Mouse (Mus musculus) CD4-positive, CD25-positive, alpha-beta regulatory T cell, adult 2 months (primary cell): Measurements from ENCODE around the gene D630045J12Rik.

Experiments
- DNase-seq: peaks from one replicate; pipeline ENCODE4 v3.0.0-alpha.2; 2012; ENCODE audit warnings: low read depth, low spot score

D630045J12Rik gene

GRCm38 (mm10) chr6:38134806-38135559 is 118.8 kb downstream of the D630045J12Rik start:
- DNase-seq: no peak

GRCm38 (mm10) chr6:38131801-38132231 is 122.0 kb downstream of the D630045J12Rik start:
- no peak for DNase-seq

- no peak for DNase-seq
Measured at GRCm38 (mm10) chr6:38129883-38130282, 123.9 kb downstream of the D630045J12Rik start.

GRCm38 (mm10) chr6:38128115-38128514 is 125.7 kb downstream of the D630045J12Rik start:
- no peak for DNase-seq

GRCm38 (mm10) chr6:38125462-38125861 is 128.3 kb downstream of the D630045J12Rik start:
- no peak for DNase-seq

- no peak for DNase-seq
Measured at GRCm38 (mm10) chr6:38124882-38125281, 128.9 kb downstream of the D630045J12Rik start.

GRCm38 (mm10) chr6:38124207-38124835 is 129.5 kb downstream of the D630045J12Rik start, which contains the start of gene Atp6v0a4:
Gene Atp6v0a4, minus strand, starts transcription at chr6:38124586.
- DNase-seq: no peak

- no peak for DNase-seq
Measured at GRCm38 (mm10) chr6:38123471-38124206, 130.2 kb downstream of the D630045J12Rik start.

GRCm38 (mm10) chr6:38122791-38123190 is 131.0 kb downstream of the D630045J12Rik start:
- no peak for DNase-seq

- DNase-seq: no peak
Measured at GRCm38 (mm10) chr6:38121843-38122242, 132.0 kb downstream of the D630045J12Rik start.

GRCm38 (mm10) chr6:38120681-38121371 is 133.0 kb downstream of the D630045J12Rik start:
- DNase-seq: peak; percentile 41

GRCm38 (mm10) chr6:38118341-38118740 is 135.5 kb downstream of the D630045J12Rik start:
- DNase-seq: no peak

GRCm38 (mm10) chr6:38116107-38116770 is 137.6 kb downstream of the D630045J12Rik start:
- no peak for DNase-seq

- no peak for DNase-seq
Measured at GRCm38 (mm10) chr6:38110859-38111258, 142.9 kb downstream of the D630045J12Rik start.

GRCm38 (mm10) chr6:38109871-38110270 is 143.9 kb downstream of the D630045J12Rik start:
- DNase-seq: no peak

- no peak for DNase-seq
Measured at GRCm38 (mm10) chr6:38109160-38109795, 144.5 kb downstream of the D630045J12Rik start, which contains the start of gene Tmem213. Gene Tmem213, plus strand, starts transcription at chr6:38109255.

- DNase-seq: no peak
Measured at GRCm38 (mm10) chr6:38108449-38108848, 145.4 kb downstream of the D630045J12Rik start.

- no peak for DNase-seq
Measured at GRCm38 (mm10) chr6:38105924-38106323, 147.9 kb downstream of the D630045J12Rik start.

GRCm38 (mm10) chr6:38103775-38104174 is 150.0 kb downstream of the D630045J12Rik start:
- no peak for DNase-seq

GRCm38 (mm10) chr6:38102216-38102795 is 151.5 kb downstream of the D630045J12Rik start:
- no peak for DNase-seq
